Mouse (Mus musculus) right cerebral cortex, postnatal 36 days (tissue): ENCODE results near the gene Dda1.
"Not testable (repeated sequence)": the region's sequence is repeated elsewhere in the genome, so short reads cannot be mapped to it uniquely, and the experiment has no call there.

ENCODE experiments used
- DNase-seq, 2 experiments: peaks; one replicate each; pipeline ENCODE4 v3.0.0; 2022; ENCODE audit warnings: low spot score in 2 of 2, mixed read lengths in 1 of 2

Dda1 gene

GRCm38 (mm10) chr8:71496481-71496880 is 27.5 kb downstream of the Dda1 start:
- DNase-seq: no peak

- no peak for DNase-seq
Observed at GRCm38 (mm10) chr8:71497077-71497645, 28.2 kb downstream of the Dda1 start.

GRCm38 (mm10) chr8:71497881-71498501 is 29.0 kb downstream of the Dda1 start:
- DNase-seq: no peak

- DNase-seq: no peak
Observed at GRCm38 (mm10) chr8:71498816-71499690, 30.1 kb downstream of the Dda1 start.

GRCm38 (mm10) chr8:71504349-71504748 is 35.4 kb downstream of the Dda1 start:
- no peak for DNase-seq

GRCm38 (mm10) chr8:71505326-71505725 is 36.3 kb downstream of the Dda1 start:
- no peak for DNase-seq

GRCm38 (mm10) chr8:71505979-71506378 is 37.0 kb downstream of the Dda1 start:
- DNase-seq: no peak

- DNase-seq: peak; percentile 74 to 81
Observed at GRCm38 (mm10) chr8:71507589-71508104, 38.6 kb downstream of the Dda1 start.

- DNase-seq: no peak
Observed at GRCm38 (mm10) chr8:71509316-71509715, 40.3 kb downstream of the Dda1 start.

DNA sequence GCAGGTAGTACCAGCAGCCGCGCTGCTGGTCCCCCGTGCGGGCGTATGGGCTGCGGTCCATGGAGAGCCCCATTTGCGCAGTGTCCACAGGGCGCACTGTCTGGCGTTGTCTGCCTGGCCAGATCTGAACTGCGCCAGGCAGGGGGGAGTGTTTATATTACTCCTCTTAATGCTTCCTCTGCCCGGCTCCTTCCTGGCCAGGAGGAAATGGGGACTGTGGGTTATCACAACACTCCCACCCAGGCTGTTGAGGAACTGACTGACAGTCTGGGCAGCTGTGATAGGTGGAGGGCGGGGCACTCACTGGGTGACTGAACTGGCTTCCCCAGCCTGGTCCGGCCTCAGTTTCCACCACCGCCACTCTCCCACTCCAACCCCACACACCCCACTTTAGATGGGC is 42.6 kb downstream of the Dda1 start, which contains the start of gene Plvap:
Plvap (minus strand) TSS at position 109 of the 400 bp plus-strand sequence.
- DNase-seq: no peak

DNA sequence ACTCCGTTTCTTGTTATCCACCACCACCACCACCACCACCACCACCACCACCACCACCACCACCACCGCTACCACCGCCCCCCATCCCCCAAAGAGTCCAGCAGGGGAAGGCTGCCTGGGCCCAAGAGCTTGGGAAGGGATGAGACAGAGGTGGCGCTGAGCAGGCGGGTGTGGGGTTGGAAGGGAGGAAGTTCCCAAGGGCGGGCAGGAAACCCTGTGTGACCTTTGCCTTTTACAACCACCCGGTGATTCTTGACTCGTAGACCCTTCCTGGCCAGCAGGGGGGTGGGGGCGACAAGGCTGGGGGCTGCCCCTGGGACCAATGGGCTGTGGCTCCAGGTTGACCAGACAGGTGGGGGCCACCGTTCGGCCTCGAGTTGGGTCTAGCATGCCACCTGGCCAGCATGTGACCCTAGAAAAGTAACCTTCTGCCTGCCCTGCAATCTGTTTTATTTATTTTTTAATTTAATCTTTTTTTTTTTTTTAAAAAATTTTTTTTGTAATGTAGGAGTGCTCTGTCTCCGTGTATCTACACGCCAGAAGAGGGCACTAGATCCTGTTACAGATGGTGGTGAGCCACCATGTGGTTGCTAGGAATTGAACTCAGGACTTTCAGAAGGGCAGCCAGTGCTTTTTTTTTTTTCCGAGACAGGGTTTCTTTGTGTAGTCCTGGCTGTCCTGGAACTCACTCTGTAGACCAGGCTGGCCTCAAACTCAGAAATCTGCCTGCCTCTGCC is 44.2 kb downstream of the Dda1 start:
- DNase-seq: no peak

DNA sequence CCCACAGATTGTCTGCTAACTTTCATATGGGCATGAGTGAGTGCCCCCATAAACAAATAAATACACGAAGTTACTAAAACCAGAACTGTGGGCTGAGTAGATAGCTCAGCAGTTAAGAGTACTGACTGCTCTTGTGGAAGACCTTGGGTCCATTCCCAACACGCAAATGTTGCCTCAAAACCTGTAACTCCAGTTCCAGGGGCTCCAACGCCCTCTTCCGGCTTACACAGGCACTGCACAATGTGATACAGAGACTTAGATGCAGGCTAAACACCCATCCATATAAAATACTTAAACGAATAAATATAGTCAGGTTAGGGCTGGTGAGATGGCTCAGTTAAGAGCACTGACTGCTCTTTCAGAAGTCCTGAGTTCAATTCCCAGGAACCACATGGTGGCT is 46.0 kb downstream of the Dda1 start:
- DNase-seq: no peak

GRCm38 (mm10) chr8:71516786-71517185 is 47.8 kb downstream of the Dda1 start:
- no peak for DNase-seq

GRCm38 (mm10) chr8:71519037-71519825 is 50.2 kb downstream of the Dda1 start:
- not testable (repeated sequence) for DNase-seq

DNA sequence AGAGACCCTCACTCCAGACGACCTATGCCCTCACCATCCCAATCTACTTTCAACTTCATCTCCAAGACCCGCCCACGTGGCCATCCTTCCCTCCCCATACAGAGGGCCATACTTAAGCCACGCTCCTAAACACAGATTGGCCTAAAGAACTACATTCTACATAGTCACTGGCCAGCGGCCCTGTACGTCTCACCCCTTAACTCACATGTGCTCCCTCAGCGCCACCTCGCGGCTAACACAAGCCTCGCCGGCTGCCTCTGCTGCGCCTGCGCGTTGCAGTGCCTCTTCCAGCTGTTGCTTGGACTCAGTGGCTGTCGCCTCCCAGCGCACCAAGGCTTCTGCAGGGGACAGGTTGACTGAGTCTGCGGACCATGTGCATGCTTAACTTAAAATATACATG is 52.6 kb downstream of the Dda1 start:
- peak; percentile 81 to 84 for DNase-seq

- no peak for DNase-seq
Observed at GRCm38 (mm10) chr8:71525226-71526050, 56.4 kb downstream of the Dda1 start, which contains the start of gene Ccdc194. TSS of gene Ccdc194 (minus strand) at chr8:71525711.
